Mouse (Mus musculus): Measurements from ENCODE around the gene G0s2. TPM values are rescaled to one million over a fixed set of nuclear protein-coding genes. Genes with fewer than 3 reads are reported as not detected.

G0s2 gene
- polyA plus RNA-seq, 1 experiment from 2014 or later: 7.9 TPM

DNA sequence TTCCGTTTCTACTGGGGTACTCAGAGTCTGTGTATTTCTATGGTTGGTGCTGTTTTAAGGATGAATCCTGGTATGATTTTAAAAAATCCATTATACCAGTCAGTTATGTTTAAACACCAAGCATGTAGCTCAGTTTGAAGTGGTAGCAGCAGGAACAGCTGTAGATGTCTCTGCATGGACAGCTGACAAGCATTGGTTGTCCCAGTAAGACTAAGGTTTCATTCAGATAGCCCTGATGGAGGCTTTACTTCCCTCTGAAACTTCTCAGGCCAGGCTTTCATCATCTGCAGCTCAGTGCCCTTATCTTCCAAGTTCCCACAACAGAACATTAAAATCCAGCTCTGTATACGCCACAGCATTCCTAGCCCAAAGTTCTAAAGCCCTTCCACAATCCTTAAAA, 40.3 kb downstream of the G0s2 start:
- no peak for DNase-seq (ENCODE audit: low spot score, missing footprints)
- WGBS: 90% methylated on average over 2 of the region's 2 CpGs
- no peak overlapping the region for H3K9ac ChIP-seq (ENCODE audit: low read length)

DNA sequence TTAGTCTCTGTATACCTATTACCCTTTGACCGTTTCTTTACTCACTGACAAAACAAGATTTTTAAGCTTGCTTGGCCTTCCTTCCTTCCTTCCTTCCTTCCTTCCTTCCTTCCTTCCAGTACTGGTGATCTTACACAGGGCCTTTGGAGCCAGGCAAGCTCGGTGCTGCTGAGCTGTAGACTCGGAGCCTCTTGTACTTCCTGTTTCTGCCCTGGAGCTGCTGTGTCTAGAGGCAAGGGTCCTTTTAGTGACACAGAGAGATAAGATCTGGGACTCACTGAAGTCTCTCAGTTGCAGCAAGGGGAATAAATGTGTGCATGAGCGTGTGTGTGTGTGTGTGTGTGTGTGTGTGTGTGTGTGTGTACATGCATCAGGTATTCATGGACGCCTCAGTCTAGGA, 42.1 kb downstream of the G0s2 start:
- H3K4me3 ChIP-seq (ENCODE audit: low read depth, low read length): no peak overlapping the region
- no peak for ATAC-seq (ENCODE audit: low FRiP score)

More for the DNA sequence above, 40.3 kb downstream of the G0s2 start:
- Histone ChIP-seq H3K36me3 (ENCODE audit: control insufficient read depth, insufficient read depth, low read length) (no peaks in the 10 kb centered on the region), H3K4me2 (no peak overlapping the region), H3K4me3 (ENCODE audit: low read depth, low read length) (no peak overlapping the region), H3K4me1 (ENCODE audit: control insufficient read depth, insufficient read depth, low read length) (0 out of 2 replicates have a peak, but pooled peaks cover 2% of the 10 kb centered on the region), H3K9me3 (ENCODE audit: control insufficient read depth, low read length) (no peaks in the 10 kb centered on the region), H3K27me3 (ENCODE audit: control insufficient read depth, insufficient read depth, low read length) (no peaks in the 10 kb centered on the region; the same call in 1 of the 2 replicates), H3K27ac (ENCODE audit: low read depth, low read length) (no peak overlapping the region)
- ATAC-seq (ENCODE audit: low FRiP score): no peak

DNA sequence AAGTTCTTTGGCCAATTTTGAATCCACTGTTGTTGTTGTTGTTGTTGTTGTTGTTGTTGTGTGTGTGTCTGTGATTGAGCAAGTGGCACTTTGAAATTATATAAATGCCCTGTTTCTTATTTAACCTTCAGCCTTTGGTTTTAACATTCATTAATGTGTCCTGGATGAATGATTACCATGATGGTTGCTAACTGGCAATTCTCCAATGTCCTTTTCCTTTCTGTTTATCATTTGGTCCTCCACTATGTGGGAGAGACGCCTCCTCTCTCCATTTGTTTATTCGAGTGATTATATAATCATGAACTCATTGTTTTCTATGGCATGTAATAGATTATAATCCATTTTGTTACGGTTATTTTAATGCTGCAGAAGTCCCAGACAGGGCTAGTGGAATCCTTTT, 42.5 kb downstream of the G0s2 start:
- H3K9ac ChIP-seq (ENCODE audit: low read length): no peak overlapping the region
- ATAC-seq (ENCODE audit: low FRiP score): no peak
- no peak for DNase-seq (ENCODE audit: low spot score, missing footprints)
- H3K27me3 ChIP-seq (ENCODE audit: control insufficient read depth, insufficient read depth, low read length): no peaks in the 10 kb centered on the region; the same call in 1 of the 2 replicates
- no peak overlapping the region for H3K27ac ChIP-seq (ENCODE audit: low read depth, low read length)
- H3K36me3 ChIP-seq (ENCODE audit: control insufficient read depth, insufficient read depth, low read length): no peaks in the 10 kb centered on the region
- no peak overlapping the region for H3K4me2 ChIP-seq
- H3K9me3 ChIP-seq (ENCODE audit: control insufficient read depth, low read length): no peaks in the 10 kb centered on the region
- H3K4me1 ChIP-seq (ENCODE audit: control insufficient read depth, insufficient read depth, low read length): 0 out of 2 replicates have a peak, but pooled peaks cover 2% of the 10 kb centered on the region
- WGBS: 86% methylated on average over 3 of the region's 3 CpGs
- no peak overlapping the region for H3K4me3 ChIP-seq (ENCODE audit: low read depth, low read length)

More for the DNA sequence above, 42.1 kb downstream of the G0s2 start:
- Histone ChIP-seq H3K27ac (ENCODE audit: low read depth, low read length) (no peak overlapping the region), H3K36me3 (ENCODE audit: control insufficient read depth, insufficient read depth, low read length) (no peaks in the 10 kb centered on the region), H3K27me3 (ENCODE audit: control insufficient read depth, insufficient read depth, low read length) (no peaks in the 10 kb centered on the region; the same call in 1 of the 2 replicates), H3K4me1 (ENCODE audit: control insufficient read depth, insufficient read depth, low read length) (0 out of 2 replicates have a peak, but pooled peaks cover 2% of the 10 kb centered on the region), H3K9me3 (ENCODE audit: control insufficient read depth, low read length) (no peaks in the 10 kb centered on the region), H3K4me2 (no peak overlapping the region), H3K9ac (ENCODE audit: low read length) (no peak overlapping the region)
- DNase-seq (ENCODE audit: low spot score, missing footprints): no peak
- 85% methylated on average over 5 of the region's 5 CpGs for WGBS

DNA sequence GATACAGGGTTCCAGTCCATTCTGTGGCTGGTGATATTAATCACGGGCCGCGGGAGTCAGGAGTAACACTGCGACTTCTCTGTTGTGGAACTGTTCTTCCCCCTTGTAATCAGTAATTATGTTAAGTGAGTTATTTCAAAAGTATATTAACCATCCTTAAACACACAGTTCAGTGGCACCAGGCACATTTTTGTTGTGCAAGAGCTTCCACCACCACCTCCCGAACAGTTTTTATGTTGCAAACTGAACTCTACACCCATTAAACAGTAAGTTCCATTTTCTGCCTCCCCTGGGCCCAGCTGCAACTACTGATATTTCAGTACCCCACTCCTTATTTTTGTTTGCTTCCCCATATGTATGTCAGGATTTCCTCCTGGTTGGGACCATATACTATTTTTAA, 43.4 kb downstream of the G0s2 start:
- Histone ChIP-seq H3K4me1 (ENCODE audit: control insufficient read depth, insufficient read depth, low read length) (0 out of 2 replicates have a peak, but pooled peaks cover 2% of the 10 kb centered on the region), H3K27me3 (ENCODE audit: control insufficient read depth, insufficient read depth, low read length) (no peaks in the 10 kb centered on the region; the same call in 1 of the 2 replicates), H3K36me3 (ENCODE audit: control insufficient read depth, insufficient read depth, low read length) (no peaks in the 10 kb centered on the region), H3K4me2 (no peak overlapping the region), H3K4me3 (ENCODE audit: low read depth, low read length) (no peak overlapping the region), H3K27ac (ENCODE audit: low read depth, low read length) (no peak overlapping the region), H3K9me3 (ENCODE audit: control insufficient read depth, low read length) (no peaks in the 10 kb centered on the region), H3K9ac (ENCODE audit: low read length) (no peak overlapping the region)
- ATAC-seq (ENCODE audit: low FRiP score): no peak
- no peak for DNase-seq (ENCODE audit: low spot score, missing footprints)
- WGBS: 93% methylated on average over 5 of the region's 5 CpGs

DNA sequence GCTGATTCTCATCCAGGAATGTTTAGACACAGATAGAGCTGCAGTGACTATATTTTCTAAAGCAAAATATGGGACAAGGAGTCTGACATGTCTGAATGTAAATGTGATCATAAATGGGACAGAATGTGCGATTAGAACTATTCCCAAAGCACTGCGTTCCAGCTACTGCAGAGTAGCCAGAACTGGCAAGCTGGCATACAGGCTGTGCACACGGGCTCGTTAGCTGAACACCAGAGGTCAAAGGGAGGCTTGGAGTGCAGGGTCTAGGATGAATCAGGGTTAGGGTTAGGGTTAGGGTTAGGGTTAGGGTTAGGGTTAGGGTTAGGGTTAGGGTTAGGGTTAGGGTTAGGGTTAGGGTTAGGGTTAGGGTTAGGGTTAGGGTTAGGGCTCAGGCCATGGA, 45.5 kb downstream of the G0s2 start:
- no peak for DNase-seq (ENCODE audit: low spot score, missing footprints)
- H3K4me3 ChIP-seq (ENCODE audit: low read depth, low read length): no peak overlapping the region
- H3K4me2 ChIP-seq: no peak overlapping the region
- no peaks in the 10 kb centered on the region for H3K36me3 ChIP-seq (ENCODE audit: control insufficient read depth, insufficient read depth, low read length)
- no peaks in the 10 kb centered on the region for H3K9me3 ChIP-seq (ENCODE audit: control insufficient read depth, low read length)
- 72% methylated on average over 4 of the region's 4 CpGs for WGBS
- ATAC-seq (ENCODE audit: low FRiP score): no peak
- H3K27ac ChIP-seq (ENCODE audit: low read depth, low read length): no peak overlapping the region
- 0 out of 2 replicates have a peak, but pooled peaks cover 2% of the 10 kb centered on the region for H3K4me1 ChIP-seq (ENCODE audit: control insufficient read depth, insufficient read depth, low read length)
- H3K9ac ChIP-seq (ENCODE audit: low read length): no peak overlapping the region
- no peaks in the 10 kb centered on the region; the same call in 1 of the 2 replicates for H3K27me3 ChIP-seq (ENCODE audit: control insufficient read depth, insufficient read depth, low read length)

DNA sequence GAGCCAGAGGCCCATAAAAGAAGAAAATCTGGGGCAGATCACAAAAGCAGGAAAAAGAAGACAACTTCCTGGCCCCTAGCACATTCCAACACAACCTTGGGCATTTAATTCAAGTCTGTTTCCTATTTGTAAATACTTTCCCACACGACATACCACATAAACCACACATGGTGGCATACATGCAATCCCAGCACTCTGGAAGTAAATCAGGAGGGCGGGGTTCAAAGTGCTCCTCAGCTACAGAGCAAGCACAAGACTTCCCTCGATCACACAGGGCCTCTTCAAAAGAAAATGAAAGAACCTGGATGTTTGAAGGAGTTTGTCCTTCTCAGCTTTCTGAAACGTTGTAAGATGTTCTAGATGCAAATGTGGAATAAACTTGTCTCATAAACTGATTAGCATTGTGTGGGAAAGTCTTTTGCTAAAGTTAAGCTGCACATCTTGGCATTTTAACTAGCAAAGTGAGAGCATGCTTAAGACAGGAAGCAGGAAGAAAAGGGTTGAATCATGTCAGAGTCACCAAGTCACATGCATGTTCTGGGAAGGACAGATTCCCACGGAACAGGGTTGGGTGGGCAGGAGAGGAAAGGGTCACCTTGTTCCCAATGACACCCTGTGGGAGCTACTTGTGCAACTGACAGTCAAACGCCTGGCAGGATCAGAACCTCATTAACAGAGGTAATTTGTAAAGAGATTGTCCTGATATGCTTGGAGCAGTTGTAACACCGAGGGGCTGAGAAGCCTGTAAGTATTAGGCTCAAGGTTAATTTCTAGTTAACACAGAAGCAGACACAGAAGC, 46.1 kb downstream of the G0s2 start:
- H3K27me3 ChIP-seq (ENCODE audit: control insufficient read depth, insufficient read depth, low read length): no peaks in the 10 kb centered on the region; the same call in 1 of the 2 replicates
- 0 out of 2 replicates have a peak, but pooled peaks cover 2% of the 10 kb centered on the region for H3K4me1 ChIP-seq (ENCODE audit: control insufficient read depth, insufficient read depth, low read length)
- H3K36me3 ChIP-seq (ENCODE audit: control insufficient read depth, insufficient read depth, low read length): no peaks in the 10 kb centered on the region
- 63% methylated on average over 7 of the region's 7 CpGs for WGBS
- ATAC-seq (ENCODE audit: low FRiP score) (no peak), DNase-seq (ENCODE audit: low spot score, missing footprints) (no peak)
- no peak overlapping the region for H3K4me3 ChIP-seq (ENCODE audit: low read depth, low read length)
- no peak overlapping the region for H3K4me2 ChIP-seq
- no peak overlapping the region for H3K9ac ChIP-seq (ENCODE audit: low read length)
- no peaks in the 10 kb centered on the region for H3K9me3 ChIP-seq (ENCODE audit: control insufficient read depth, low read length)
- no peak overlapping the region for H3K27ac ChIP-seq (ENCODE audit: low read depth, low read length)

DNA sequence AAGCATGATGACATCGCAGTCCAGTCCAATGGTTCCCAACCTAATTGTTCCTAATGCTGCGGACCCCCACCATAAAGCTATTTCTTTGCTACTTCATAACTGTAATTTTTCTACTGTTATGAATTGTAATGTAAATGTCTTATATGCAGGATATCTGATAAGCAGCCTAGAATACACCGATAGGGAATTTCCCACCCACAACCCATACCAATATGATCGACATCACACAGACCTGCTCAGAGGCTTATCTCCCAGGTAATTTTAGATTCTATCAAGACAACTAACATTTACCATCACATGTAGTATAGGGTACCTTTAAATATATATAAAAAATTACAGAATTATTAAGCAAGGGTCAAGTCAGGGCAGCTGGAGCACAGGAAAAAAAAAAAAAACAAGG, 46.9 kb downstream of the G0s2 start:
- no peaks in the 10 kb centered on the region; the same call in 1 of the 2 replicates for H3K27me3 ChIP-seq (ENCODE audit: control insufficient read depth, insufficient read depth, low read length)
- ATAC-seq (ENCODE audit: low FRiP score) (no peak), DNase-seq (ENCODE audit: low spot score, missing footprints) (no peak)
- H3K9ac ChIP-seq (ENCODE audit: low read length): no peak overlapping the region
- WGBS: 92% methylated on average over 4 of the region's 4 CpGs
- no peak overlapping the region for H3K4me2 ChIP-seq
- H3K4me3 ChIP-seq (ENCODE audit: low read depth, low read length): no peak overlapping the region
- no peaks in the 10 kb centered on the region for H3K36me3 ChIP-seq (ENCODE audit: control insufficient read depth, insufficient read depth, low read length)
- 0 out of 2 replicates have a peak, but pooled peaks cover 2% of the 10 kb centered on the region for H3K4me1 ChIP-seq (ENCODE audit: control insufficient read depth, insufficient read depth, low read length)
- H3K27ac ChIP-seq (ENCODE audit: low read depth, low read length): no peak overlapping the region
- no peaks in the 10 kb centered on the region for H3K9me3 ChIP-seq (ENCODE audit: control insufficient read depth, low read length)

DNA sequence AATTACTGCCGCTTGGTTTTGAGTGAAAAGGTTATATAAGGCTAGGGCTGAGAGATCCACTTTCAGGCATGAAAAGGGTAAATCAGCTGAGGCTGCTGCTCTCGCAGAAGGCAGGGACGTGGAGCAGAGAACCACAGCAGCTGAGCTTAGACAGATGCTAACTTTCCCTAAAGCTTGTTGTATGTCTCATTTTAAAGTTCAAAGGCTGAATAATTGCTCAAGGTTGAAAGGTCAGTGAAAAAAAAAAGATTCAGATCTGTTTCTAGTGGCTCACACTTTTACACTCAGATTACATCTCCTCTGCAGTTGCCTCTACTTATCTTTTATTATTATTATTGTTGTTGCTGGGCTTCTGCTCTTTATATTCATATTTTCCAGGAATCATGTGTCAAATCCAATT, 47.5 kb downstream of the G0s2 start:
- DNase-seq (ENCODE audit: low spot score, missing footprints) (no peak), ATAC-seq (ENCODE audit: low FRiP score) (no peak)
- no peaks in the 10 kb centered on the region for H3K36me3 ChIP-seq (ENCODE audit: control insufficient read depth, insufficient read depth, low read length)
- H3K4me1 ChIP-seq (ENCODE audit: control insufficient read depth, insufficient read depth, low read length): 0 out of 2 replicates have a peak, but pooled peaks cover 2% of the 10 kb centered on the region
- H3K9me3 ChIP-seq (ENCODE audit: control insufficient read depth, low read length): no peaks in the 10 kb centered on the region
- WGBS: 32% methylated on average over 3 of the region's 3 CpGs
- H3K9ac ChIP-seq (ENCODE audit: low read length): no peak overlapping the region
- H3K4me2 ChIP-seq: no peak overlapping the region
- no peak overlapping the region for H3K4me3 ChIP-seq (ENCODE audit: low read depth, low read length)
- no peaks in the 10 kb centered on the region; the same call in 1 of the 2 replicates for H3K27me3 ChIP-seq (ENCODE audit: control insufficient read depth, insufficient read depth, low read length)
- no peak overlapping the region for H3K27ac ChIP-seq (ENCODE audit: low read depth, low read length)
